Mouse (Mus musculus) MEL (cell line): ENCODE results near the gene Ptpru.

Experiments
- CTCF ChIP-seq, 3 experiments: IDR thresholded peaks in 2 of 3; conservative IDR thresholded peaks in 1 of 3; 2 replicates each; pipeline ENCODE4 v1.5.1; 2011 to 2012; ENCODE audit warnings: low read length in 3 of 3, low read depth in 2 of 3, mild to moderate bottlenecking in 2 of 3, improper control_type of control experiment in 1 of 3, inconsistent platforms in 1 of 3, mixed read lengths in 1 of 3, moderate library complexity in 1 of 3; ENCODE audit not compliant: control insufficient read depth in 1 of 3, insufficient read depth in 1 of 3, poor library complexity in 1 of 3, severe bottlenecking in 1 of 3
- GABPA ChIP-seq: IDR thresholded peaks from 2 replicates; pipeline ENCODE4 v1.6.1; 2012; ENCODE audit warnings: low read depth, mild to moderate bottlenecking, inconsistent platforms, low read length, improper control_type of control experiment, moderate library complexity
- MAX ChIP-seq: IDR thresholded peaks from 2 replicates; pipeline ENCODE4 v1.6.1; 2011; ENCODE audit warnings: low read length, improper control_type of control experiment
- NELFE ChIP-seq: IDR thresholded peaks from 2 replicates; pipeline ENCODE4 v1.6.1; 2011; ENCODE audit warnings: low read depth, low read length, improper control_type of control experiment

- TF ChIP-seq CTCF (IDR thresholded peaks at IDR 0.05 in 2 of 3, conservative IDR thresholded peaks at IDR 0.05 in 1 of 3; ENCODE audit: control insufficient read depth in 1 of 3, insufficient read depth in 1 of 3, low read depth in 2 of 3, low read length in 3 of 3, poor library complexity in 1 of 3, severe bottlenecking in 1 of 3) (no peak), GABPA (no peak), MAX (no peak), NELFE (no peak)
Observed at GRCm38 (mm10) chr4:131763911-131764310, 74.2 kb downstream of the Ptpru start.
